Mouse (Mus musculus): ENCODE data around the gene Nprl2.
A peak's percentile ranks its signal among the peaks of the same experiment; 100 is the strongest.

DNA sequence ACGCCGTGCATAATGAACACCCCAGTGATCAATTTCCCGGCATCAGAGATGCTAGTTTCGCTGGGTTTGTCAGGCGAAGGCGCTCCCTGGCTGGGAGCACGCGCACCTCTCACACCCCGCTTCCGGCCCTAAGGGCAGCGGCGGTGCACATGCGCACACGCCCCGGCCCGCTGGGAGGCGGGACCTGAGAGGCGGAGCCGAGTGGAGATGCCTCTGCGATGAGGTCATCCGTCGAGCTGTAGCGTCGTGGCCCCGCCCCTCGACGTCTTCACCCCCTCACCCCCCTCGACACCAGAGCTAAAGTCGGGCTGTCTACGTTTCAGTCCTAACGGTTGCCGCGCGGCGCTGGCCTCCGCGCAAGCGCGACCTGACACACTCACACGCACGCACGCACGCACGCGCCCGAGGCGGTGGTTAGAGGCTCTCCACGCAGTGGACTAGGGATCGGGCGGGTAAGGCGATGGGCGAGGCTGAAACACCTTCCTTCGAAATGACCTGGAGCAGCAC, 12.3 kb downstream of the Nprl2 start:
- no peak for TF ChIP-seq CTCF (IDR thresholded peaks at IDR 0.05; ENCODE audit: insufficient read depth, low read depth, low read length)
- peak; percentile 94 for TF ChIP-seq POLR2A (IDR thresholded peaks at IDR 0.05; ENCODE audit: insufficient read depth, low read depth, low read length)

Measured in olfactory bulb, adult 2 months (tissue).